Mouse (Mus musculus): ENCODE results near the gene Epn3. TPM values are rescaled to one million over a fixed set of nuclear protein-coding genes. Genes with fewer than 3 reads are reported as not detected.
A peak's percentile ranks its signal among the peaks of the same experiment; 100 is the strongest.

Epn3 gene
- polyA plus RNA-seq (2015; fragmentation: Nextera tagmentation; extraction: Ambion mirVana) = 0.19 and 0.46 TPM in 2 replicates

- Histone ChIP-seq H3K36me3 (no peaks in the 10 kb centered on the region), H3K4me3 (replicated peaks) (peak within 1 kb of the TSS; percentile 30), H3K27me3 (peaks cover 44% of the 10 kb centered on the region), H3K27ac (0 out of 2 replicates have a peak within 1 kb of the TSS, but pooled peaks have one; percentile 16), H3K9me3 (no peaks in the 10 kb centered on the region), H3K9ac (replicated peaks) (peak within 1 kb of the TSS; percentile 61), H3K4me1 (replicated peaks) (peaks cover 27% of the 10 kb centered on the region), H3K4me2 (replicated peaks) (peak within 1 kb of the TSS; percentile 59)
- peak; percentile 51 for ATAC-seq
- whole genome bisulfite sequencing = under 1% methylated on average over 20 of the region's 26 CpGs
These were observed at the start of gene Epn3 for GRCm38 (mm10) chr11:94499661-94500152. Gene Epn3 (minus strand): TSS chr11:94499974.

DNA sequence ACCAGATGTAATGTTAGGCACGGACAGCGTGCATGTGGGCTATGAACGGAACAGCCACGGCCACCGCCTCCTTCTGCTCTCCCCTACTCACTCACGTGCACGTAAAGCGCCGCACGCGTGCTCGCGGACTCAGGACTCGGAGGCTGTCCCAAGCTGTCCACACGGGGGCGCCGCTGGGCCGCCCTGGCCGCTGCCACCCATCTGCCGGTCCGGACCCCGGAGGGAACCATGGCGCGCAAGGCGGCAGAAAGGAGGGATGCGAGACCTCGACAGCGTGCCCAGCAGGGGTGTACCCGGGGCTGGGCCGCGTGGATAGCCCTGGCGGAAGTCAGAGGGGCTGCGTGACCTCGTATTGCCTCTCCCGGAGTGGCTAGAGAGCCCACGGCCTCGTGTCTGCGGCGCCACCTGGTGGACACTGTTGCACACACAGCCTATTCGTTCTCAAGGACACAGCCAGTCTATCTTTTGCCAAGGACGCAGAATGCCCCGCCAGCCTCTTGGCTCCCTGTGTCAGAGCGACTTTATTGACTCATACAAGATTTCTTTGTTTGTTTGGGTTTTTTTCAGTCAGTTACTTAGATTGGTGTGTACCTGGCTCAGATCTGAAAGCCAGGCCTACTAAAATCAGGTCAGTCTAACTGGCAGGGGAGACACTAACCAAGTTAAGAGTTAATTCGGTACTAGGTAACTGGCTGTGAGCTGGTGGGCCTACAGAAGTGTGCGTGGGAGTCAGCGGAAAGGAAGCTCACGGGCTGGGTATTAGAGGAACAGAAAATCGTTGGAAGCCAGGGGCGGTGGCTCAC, 49.3 kb upstream of the Epn3 start, which contains the start of gene Rsad1:
TSS of gene Rsad1 (minus strand) at position 368 of the 803 bp plus-strand sequence.
- H3K4me2 ChIP-seq (replicated peaks) = peak within 1 kb of the TSS; percentile 85
- H3K9ac ChIP-seq (replicated peaks) = peak within 1 kb of the TSS; percentile 71
- no peaks in the 10 kb centered on the region for H3K36me3 ChIP-seq
- peak; percentile 95 for ATAC-seq
- H3K27ac ChIP-seq = peak within 1 kb of the TSS; percentile 80
- peak within 1 kb of the TSS; percentile 60 for H3K4me3 ChIP-seq (replicated peaks)
- peaks cover 15% of the 10 kb centered on the region for H3K4me1 ChIP-seq (replicated peaks)
- H3K9me3 ChIP-seq = 0 out of 2 replicates have a peak, but pooled peaks cover 5% of the 10 kb centered on the region
- 5% methylated on average over 48 of the region's 49 CpGs for WGBS
- H3K27me3 ChIP-seq = no peaks in the 10 kb centered on the region

- peaks cover 15% of the 10 kb centered on the region for H3K4me1 ChIP-seq (replicated peaks)
- no peaks in the 10 kb centered on the region for H3K36me3 ChIP-seq
- H3K27ac ChIP-seq = peak overlapping the region; percentile 80
- no peaks in the 10 kb centered on the region for H3K27me3 ChIP-seq
- ATAC-seq = peak; percentile 55
- peak overlapping the region; percentile 71 for H3K9ac ChIP-seq (replicated peaks)
- 0 out of 2 replicates have a peak, but pooled peaks cover 5% of the 10 kb centered on the region for H3K9me3 ChIP-seq
- WGBS = 14% methylated on average over 24 of the region's 24 CpGs
- H3K4me3 ChIP-seq (replicated peaks) = peak overlapping the region; percentile 60
- peak overlapping the region; percentile 85 for H3K4me2 ChIP-seq (replicated peaks)
These were observed 48.4 kb upstream of the Epn3 start for GRCm38 (mm10) chr11:94548041-94548784.

DNA sequence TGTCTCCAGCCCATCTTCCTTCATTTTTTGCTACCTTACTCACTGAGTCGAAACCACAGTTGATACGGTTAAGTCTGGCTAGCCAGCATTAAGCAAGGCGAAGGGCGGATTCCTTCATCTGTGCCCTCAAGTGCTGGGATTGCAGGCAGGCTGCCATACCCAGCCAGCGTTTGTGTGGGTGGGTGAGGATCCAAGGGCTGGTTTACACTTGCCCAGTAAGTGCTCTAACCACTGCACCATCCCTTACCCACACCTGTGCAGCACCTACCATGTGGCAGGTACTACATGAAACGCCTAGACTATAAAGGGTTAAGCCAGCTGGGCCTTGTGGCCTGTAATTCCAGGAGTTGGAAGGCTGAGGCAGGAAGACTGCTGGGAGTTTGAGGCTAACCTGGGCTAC, 47.5 kb upstream of the Epn3 start:
- Histone ChIP-seq H3K9me3 (0 out of 2 replicates have a peak, but pooled peaks cover 5% of the 10 kb centered on the region), H3K4me1 (replicated peaks) (peaks cover 15% of the 10 kb centered on the region), H3K27me3 (no peaks in the 10 kb centered on the region), H3K4me2 (replicated peaks) (no peak overlapping the region), H3K36me3 (peaks cover 4% of the 10 kb centered on the region; the same call in 1 of the 2 replicates), H3K27ac (no peak overlapping the region), H3K9ac (replicated peaks) (no peak overlapping the region), H3K4me3 (replicated peaks) (no peak overlapping the region)
- no peak for ATAC-seq
- WGBS = 96% methylated on average over 6 of the region's 6 CpGs

- ATAC-seq = no peak
- Histone ChIP-seq H3K4me2 (replicated peaks) (no peak overlapping the region), H3K9me3 (0 out of 2 replicates have a peak, but pooled peaks cover 2% of the 10 kb centered on the region), H3K4me3 (replicated peaks) (no peak overlapping the region), H3K27me3 (no peaks in the 10 kb centered on the region), H3K36me3 (peaks cover 5% of the 10 kb centered on the region; the same call in 1 of the 2 replicates), H3K9ac (replicated peaks) (no peak overlapping the region), H3K27ac (no peak overlapping the region), H3K4me1 (replicated peaks) (peaks cover 15% of the 10 kb centered on the region)
- 95% methylated on average over 5 of the region's 5 CpGs for WGBS
These were observed 46.6 kb upstream of the Epn3 start for GRCm38 (mm10) chr11:94546381-94546780.

DNA sequence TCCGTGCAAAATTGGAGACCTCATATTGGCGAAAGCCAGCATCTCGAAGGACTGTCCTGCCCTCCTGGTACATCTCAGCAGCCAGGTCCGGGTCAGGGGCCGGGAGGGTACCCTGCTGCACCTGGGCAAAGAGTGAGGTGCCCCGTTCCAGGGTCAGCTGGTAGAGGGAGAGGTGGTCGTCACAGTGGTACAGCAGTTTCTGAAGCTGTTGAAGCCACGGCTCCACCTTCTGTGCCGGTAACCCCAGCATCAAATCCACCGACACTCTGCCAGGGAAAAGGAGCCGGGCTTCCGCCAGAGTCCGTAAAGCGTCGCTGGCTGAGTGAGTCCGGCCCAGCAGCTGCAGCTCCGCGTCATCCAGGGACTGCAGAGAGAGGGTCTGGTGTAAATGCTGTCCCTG, 44.6 kb upstream of the Epn3 start:
- Histone ChIP-seq H3K4me2 (replicated peaks) (peak overlapping the region; percentile 15), H3K4me3 (replicated peaks) (no peak overlapping the region), H3K27me3 (no peaks in the 10 kb centered on the region), H3K9me3 (no peaks in the 10 kb centered on the region), H3K9ac (replicated peaks) (no peak overlapping the region), H3K36me3 (peaks cover 5% of the 10 kb centered on the region; the same call in 1 of the 2 replicates), H3K4me1 (replicated peaks) (peaks cover 15% of the 10 kb centered on the region), H3K27ac (no peak overlapping the region)
- ATAC-seq = no peak
- 50% methylated on average over 18 of the region's 18 CpGs for WGBS

- Histone ChIP-seq H3K27ac (no peak overlapping the region), H3K4me1 (replicated peaks) (peaks cover 12% of the 10 kb centered on the region), H3K27me3 (no peaks in the 10 kb centered on the region), H3K9ac (replicated peaks) (no peak overlapping the region), H3K9me3 (no peaks in the 10 kb centered on the region), H3K36me3 (peaks cover 5% of the 10 kb centered on the region; the same call in 1 of the 2 replicates), H3K4me2 (replicated peaks) (peak overlapping the region; percentile 15; the same call in 1 of the 2 replicates), H3K4me3 (replicated peaks) (no peak overlapping the region)
- no peak for ATAC-seq
- WGBS = 41% methylated on average over 9 of the region's 9 CpGs
These were observed 44.2 kb upstream of the Epn3 start for GRCm38 (mm10) chr11:94543932-94544331.

GRCm38 (mm10) chr11:94543344-94543743, 43.6 kb upstream of the Epn3 start:
- WGBS = 86% methylated on average over 12 of the region's 12 CpGs
- H3K4me3 ChIP-seq (replicated peaks) = no peak overlapping the region
- no peak for ATAC-seq

GRCm38 (mm10) chr11:94542400-94542799, 42.6 kb upstream of the Epn3 start:
- Histone ChIP-seq H3K4me3 (replicated peaks) (no peak overlapping the region), H3K27ac (no peak overlapping the region), H3K4me1 (replicated peaks) (peaks cover 6% of the 10 kb centered on the region), H3K27me3 (no peaks in the 10 kb centered on the region), H3K4me2 (replicated peaks) (no peak overlapping the region), H3K36me3 (peaks cover 5% of the 10 kb centered on the region; the same call in 1 of the 2 replicates), H3K9ac (replicated peaks) (no peak overlapping the region), H3K9me3 (no peaks in the 10 kb centered on the region)
- no peak for ATAC-seq
- 82% methylated on average over 4 of the region's 4 CpGs for WGBS

More at GRCm38 (mm10) chr11:94543344-94543743, 43.6 kb upstream of the Epn3 start:
- Histone ChIP-seq H3K36me3 (peaks cover 5% of the 10 kb centered on the region; the same call in 1 of the 2 replicates), H3K9me3 (no peaks in the 10 kb centered on the region), H3K4me2 (replicated peaks) (no peak overlapping the region), H3K27ac (no peak overlapping the region), H3K27me3 (no peaks in the 10 kb centered on the region), H3K9ac (replicated peaks) (no peak overlapping the region), H3K4me1 (replicated peaks) (peaks cover 11% of the 10 kb centered on the region)

- Histone ChIP-seq H3K36me3 (peaks cover 5% of the 10 kb centered on the region; the same call in 1 of the 2 replicates), H3K4me3 (replicated peaks) (no peak overlapping the region), H3K4me1 (replicated peaks) (peaks cover 6% of the 10 kb centered on the region), H3K9ac (replicated peaks) (no peak overlapping the region), H3K9me3 (no peaks in the 10 kb centered on the region), H3K4me2 (replicated peaks) (no peak overlapping the region), H3K27me3 (no peaks in the 10 kb centered on the region), H3K27ac (no peak overlapping the region)
- no peak for ATAC-seq
- WGBS = 75% methylated on average over 7 of the region's 7 CpGs
These were observed 40.0 kb upstream of the Epn3 start for GRCm38 (mm10) chr11:94539761-94540160.

DNA sequence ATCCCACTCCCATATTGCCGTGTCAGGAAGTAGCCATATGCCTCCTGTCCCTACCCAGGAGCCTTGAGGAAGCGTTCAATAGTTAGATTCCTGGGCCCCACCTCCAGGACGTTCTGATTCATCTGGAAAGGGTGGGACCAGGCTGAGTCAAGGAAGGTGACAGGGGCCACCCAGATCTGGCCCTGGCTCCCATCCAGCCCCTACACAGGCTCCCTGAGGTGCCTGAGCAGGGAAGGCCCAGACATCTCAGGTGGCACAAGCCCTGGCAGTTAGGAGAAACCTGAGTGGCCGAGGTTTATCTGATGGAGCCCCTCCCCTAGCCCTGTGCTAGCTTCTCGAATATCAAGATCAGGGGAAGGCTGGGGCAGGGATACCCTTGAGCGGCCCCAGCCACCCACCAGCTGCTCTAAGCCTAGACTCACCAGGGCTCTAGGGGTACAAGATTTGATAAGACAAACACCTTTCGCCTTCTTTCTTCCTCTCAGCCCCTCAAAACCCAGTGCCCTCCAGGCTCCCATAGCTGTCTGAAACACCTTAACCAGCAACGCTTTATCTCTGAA, 39.0 kb upstream of the Epn3 start:
- H3K4me2 ChIP-seq (replicated peaks) = no peak overlapping the region

More for the DNA sequence above, 39.0 kb upstream of the Epn3 start:
- Histone ChIP-seq H3K4me3 (replicated peaks) (no peak overlapping the region), H3K27ac (no peak overlapping the region), H3K27me3 (no peaks in the 10 kb centered on the region), H3K9ac (replicated peaks) (no peak overlapping the region), H3K36me3 (peaks cover 5% of the 10 kb centered on the region; the same call in 1 of the 2 replicates), H3K4me1 (replicated peaks) (no peaks in the 10 kb centered on the region), H3K9me3 (no peaks in the 10 kb centered on the region)
- no peak for ATAC-seq
- WGBS = 59% methylated on average over 8 of the region's 8 CpGs

Measured in midbrain, embryonic 13.5 days (tissue).